Mouse (Mus musculus) forelimb bud, embryonic 11.5 days (tissue): Measurements from ENCODE around the gene Aven.

Experiments
- DNase-seq: peaks from one replicate; pipeline ENCODE4 v3.0.0-alpha.2; 2012; ENCODE audit warnings: low read depth, low spot score

The Aven gene

GRCm38 (mm10) chr2:112656131-112656530 is 163.4 kb downstream of the Aven start:
- no peak for DNase-seq

DNA sequence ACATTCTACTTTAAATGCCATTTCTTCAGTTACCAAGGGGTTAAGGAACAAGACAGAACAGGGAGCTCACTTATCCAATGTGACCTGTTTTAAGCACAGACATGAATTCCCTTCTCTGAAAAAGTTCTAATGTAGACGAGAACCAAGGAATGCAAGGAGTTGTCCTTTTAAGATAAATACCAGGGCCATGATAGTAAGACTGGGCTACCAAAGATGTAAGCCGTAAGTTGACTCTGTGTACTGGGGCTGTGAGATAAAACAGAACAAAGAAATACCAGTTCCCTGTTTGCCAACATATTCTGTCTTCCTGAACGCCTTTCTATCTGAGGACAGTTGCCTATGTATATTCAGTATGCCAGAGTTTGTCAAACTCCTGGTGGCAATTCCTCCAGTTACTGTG is 176.7 kb downstream of the Aven start:
- DNase-seq, result no peak

- no peak for DNase-seq
Observed at GRCm38 (mm10) chr2:112676175-112676574, 183.4 kb downstream of the Aven start.

DNA sequence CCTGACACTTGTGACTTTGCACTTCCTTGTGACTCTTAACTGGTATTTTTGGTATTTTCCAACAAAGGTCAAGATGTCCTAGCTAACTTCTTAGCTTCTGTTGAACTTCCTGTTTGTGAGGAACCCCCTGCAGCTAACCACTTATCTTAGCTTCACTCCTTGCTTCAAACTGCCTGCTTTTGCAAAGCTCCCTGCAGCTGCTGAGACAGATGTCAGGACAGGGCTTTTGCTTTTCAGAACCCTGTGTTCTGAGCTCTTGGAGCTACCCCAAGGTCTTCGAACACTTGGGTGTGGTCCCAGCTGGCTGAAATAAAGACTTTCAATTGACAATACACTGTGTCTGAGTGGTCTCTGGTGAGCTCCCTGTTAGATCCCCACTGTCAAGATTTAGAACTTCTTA is 184.0 kb downstream of the Aven start:
- no peak for DNase-seq

DNA sequence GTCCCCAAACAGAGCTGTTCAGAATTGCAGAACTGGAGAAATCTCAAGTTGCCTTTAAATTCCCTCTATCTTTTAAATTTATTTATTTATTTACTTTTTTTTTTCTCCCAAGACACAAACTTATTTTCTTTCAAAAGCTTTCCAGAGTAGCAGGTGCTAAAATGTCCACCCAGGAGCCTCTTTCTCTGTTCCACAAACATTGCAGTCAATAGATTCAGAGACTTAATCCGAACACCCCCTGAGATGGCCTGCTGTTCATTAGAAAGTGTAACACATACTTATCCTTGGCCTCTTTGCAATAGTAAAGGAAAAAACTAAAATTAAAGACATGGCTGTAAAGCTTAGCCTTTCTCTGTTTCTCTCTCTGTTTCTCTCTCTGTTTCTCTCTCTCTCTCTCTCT is 184.5 kb downstream of the Aven start:
- DNase-seq, result no peak

DNA sequence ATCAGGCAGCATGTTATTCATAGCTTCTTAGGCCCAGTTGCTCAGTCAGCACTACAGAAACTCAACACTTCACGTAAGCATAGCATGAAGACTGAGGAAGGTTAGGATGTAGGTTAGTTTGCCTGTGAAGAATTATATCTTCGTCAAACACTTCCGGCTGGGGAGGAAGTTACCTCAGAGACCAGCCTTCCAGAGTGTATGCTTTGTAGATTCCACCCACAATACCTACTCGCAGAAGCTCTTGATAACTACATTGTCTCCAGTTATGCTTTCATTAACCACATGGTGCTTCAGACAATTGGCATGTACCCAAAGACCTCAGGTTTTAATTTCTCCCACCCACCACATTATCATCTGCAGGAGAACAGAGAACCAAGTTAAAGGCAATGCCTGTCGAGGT is 189.1 kb downstream of the Aven start:
- DNase-seq, result no peak
